Mouse (Mus musculus): Measurements from ENCODE around the gene Lamtor1.
A peak's percentile ranks its signal among the peaks of the same experiment; 100 is the strongest.

Gene Lamtor1

GRCm38 (mm10) chr7:101905561-101906286 lies at the start of gene Lamtor1:
Gene Lamtor1 (plus strand): TSS chr7:101905904.
- peak; percentile 97 for DNase-seq

GRCm38 (mm10) chr7:101857094-101857493 lies 48.6 kb upstream of the Lamtor1 start, which contains the start of gene Folr2:
Gene Folr2 (minus strand): TSS chr7:101857194.
- no peak for DNase-seq

- no peak for DNase-seq
Measured at GRCm38 (mm10) chr7:101858362-101858761, 47.3 kb upstream of the Lamtor1 start.

GRCm38 (mm10) chr7:101860978-101861377 lies 44.7 kb upstream of the Lamtor1 start:
- no peak for DNase-seq

- DNase-seq: no peak
Measured at GRCm38 (mm10) chr7:101862291-101862690, 43.4 kb upstream of the Lamtor1 start.

GRCm38 (mm10) chr7:101863415-101863814 lies 42.3 kb upstream of the Lamtor1 start, which contains the start of gene Anapc15:
Gene Anapc15 (plus strand): TSS chr7:101863715.
- DNase-seq: no peak

GRCm38 (mm10) chr7:101866491-101867265 lies 39.0 kb upstream of the Lamtor1 start:
- DNase-seq: no peak

- no peak for DNase-seq
Measured at GRCm38 (mm10) chr7:101867482-101867881, 38.2 kb upstream of the Lamtor1 start.

GRCm38 (mm10) chr7:101868241-101869162 lies 37.2 kb upstream of the Lamtor1 start:
- DNase-seq: no peak

GRCm38 (mm10) chr7:101869163-101869500 lies 36.6 kb upstream of the Lamtor1 start:
- no peak for DNase-seq

- no peak for DNase-seq
Measured at GRCm38 (mm10) chr7:101870629-101871028, 35.1 kb upstream of the Lamtor1 start, which contains the start of gene Folr1. Gene Folr1 (minus strand): TSS chr7:101870788.

- DNase-seq: no peak
Measured at GRCm38 (mm10) chr7:101871296-101871695, 34.4 kb upstream of the Lamtor1 start.

- no peak for DNase-seq
Measured at GRCm38 (mm10) chr7:101875978-101876377, 29.7 kb upstream of the Lamtor1 start.

- no peak for DNase-seq
Measured at GRCm38 (mm10) chr7:101880855-101881254, 24.8 kb upstream of the Lamtor1 start.

- DNase-seq: no peak
Measured at GRCm38 (mm10) chr7:101882413-101883154, 23.1 kb upstream of the Lamtor1 start.

- no peak for DNase-seq
Measured at GRCm38 (mm10) chr7:101884160-101884559, 21.5 kb upstream of the Lamtor1 start.

- DNase-seq: no peak
Measured at GRCm38 (mm10) chr7:101886274-101886673, 19.4 kb upstream of the Lamtor1 start.

GRCm38 (mm10) chr7:101888460-101888859 lies 17.2 kb upstream of the Lamtor1 start:
- no peak for DNase-seq

- no peak for DNase-seq
Measured at GRCm38 (mm10) chr7:101895695-101896094, 10.0 kb upstream of the Lamtor1 start.

- peak; percentile 97 for DNase-seq
Measured at GRCm38 (mm10) chr7:101896104-101897066, 9.3 kb upstream of the Lamtor1 start.
